Mouse (Mus musculus): ENCODE results near the gene Kdm4a.

Gene Kdm4a

DNA sequence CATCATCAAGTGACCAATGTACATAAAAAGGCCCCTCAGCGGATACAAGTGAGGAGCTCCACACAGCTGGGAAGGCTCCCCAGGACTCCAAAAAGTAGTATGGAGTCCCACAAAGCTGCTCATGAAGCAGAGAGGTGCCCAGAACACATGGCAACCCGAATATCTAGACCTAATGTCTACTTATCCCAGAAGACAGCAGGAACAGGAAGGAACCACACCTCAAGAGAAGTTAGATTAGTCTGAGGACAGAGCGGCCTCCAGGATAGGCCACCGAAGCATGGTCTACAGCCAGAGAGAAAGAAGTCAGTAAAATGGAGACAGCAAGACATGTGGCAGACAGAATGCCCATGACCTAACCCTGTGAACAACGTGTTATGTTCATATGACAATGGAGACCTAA is 25.0 kb downstream of the Kdm4a start:
- DNase-seq (ENCODE audit: low spot score) = no peak

DNA sequence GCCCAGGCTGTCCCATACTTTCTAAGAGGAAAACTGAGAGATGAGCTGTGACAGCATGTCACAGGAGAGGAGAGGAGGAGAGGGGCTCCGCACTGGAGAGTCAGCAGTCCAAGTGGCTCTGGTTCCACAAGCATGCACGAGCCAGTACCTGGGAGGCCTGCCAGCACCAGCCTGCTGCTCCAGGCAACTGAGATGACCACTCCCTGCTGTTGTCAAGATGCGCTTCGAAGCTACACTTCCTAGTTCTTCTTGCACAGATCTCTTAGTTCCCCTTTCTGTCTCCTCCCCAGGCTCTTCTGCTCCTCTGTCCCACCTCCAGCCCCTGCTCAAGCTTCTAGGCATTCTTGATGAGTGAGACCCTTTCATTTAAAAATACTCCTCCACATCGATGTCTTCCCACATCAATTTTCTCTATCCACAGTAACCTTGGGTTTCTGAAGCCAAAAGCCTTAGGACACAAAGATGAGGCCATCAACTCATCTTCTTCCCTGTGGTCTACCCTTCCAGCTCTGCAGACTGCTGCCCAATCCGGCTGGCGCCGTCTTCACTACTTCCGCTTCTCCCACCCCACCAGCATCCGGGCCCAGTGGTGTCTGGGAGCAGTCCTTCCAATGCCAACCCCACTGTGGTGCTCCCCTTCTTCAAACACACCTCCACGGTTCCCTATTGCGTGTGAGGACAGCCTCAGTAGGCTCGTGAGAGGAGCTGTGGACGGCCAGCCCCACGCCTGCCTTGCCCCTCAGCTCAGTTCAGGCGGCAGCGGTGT is 27.6 kb downstream of the Kdm4a start:
- no peak for DNase-seq (ENCODE audit: low spot score)

DNA sequence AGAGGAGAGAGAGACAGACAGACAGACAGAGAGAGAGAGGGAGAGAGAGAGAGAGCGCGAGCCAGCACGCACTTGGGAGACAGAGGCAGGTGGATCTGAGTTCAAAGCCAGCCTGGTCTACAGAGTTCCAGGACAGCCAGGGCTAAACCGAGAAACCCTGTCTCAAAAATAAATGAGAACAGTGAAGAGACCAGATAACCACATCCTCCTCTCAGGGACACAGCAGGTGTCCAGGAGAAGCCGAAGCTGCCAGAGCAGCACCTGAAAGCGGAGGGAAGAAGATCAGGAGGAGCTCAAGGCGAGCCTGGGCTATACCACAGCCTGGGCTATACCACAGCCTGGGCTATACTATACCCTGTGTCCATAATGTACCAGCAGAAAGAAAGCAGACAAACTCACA is 29.0 kb downstream of the Kdm4a start:
- DNase-seq (ENCODE audit: low spot score) = no peak

DNA sequence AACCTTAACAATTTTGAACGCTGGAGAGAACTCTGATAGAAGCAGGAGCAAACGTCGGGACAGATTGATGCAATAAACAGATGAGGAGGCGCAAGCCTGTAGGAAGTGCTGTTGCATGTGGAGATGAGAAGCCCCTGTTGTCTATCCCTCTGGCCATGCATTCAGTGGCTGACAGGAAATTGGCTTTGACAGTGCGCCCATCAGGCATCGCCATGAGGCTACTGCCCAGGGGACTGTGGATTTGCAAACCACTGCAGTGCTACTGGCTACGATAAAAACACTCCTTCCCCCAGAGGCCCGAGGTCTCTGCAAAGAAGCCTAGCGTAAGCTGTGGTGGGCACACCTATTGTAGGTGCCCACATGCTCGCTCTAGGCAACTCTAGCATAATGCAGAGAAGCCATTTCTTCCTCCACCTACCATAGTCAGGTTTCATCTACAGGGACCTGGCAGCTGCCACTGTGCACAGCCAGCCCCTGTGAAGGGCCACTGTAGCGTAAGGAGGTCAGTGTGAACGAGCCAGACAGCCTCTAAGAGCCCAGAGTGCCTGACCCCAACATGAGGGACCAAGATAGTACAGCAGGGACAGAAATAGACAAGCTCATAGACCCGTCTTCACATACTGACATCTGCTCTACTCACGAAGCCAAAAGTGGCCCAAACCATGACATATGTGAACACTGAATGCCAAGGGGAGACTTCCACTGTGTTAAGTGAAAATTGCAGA is 29.7 kb downstream of the Kdm4a start:
- no peak for DNase-seq (ENCODE audit: low spot score)

DNA sequence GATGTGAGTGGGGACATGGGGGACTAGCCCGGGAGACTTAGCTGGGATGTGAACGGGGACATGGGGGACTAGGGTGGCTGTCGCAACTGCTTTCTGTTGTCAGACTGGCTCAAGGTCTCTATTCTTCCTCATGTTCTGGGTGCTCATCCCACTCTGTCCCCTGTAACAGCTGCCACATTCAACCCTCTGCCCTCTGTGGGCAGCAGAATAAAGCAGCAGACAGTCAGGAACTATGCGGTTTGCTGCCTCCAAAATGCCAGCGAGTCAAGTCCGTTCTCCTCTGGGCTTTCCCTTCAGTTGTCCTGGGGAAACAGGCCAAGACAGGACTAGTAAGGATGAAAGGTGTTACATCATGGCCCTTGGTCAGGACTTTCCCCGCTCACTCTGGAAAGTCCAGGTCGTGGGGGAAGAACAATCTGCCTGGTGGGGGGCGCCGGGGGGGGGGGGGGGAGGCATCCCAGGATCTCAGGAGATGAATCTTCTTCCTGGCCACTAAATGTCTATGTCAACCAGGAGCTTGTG is 30.7 kb downstream of the Kdm4a start:
- no peak for DNase-seq (ENCODE audit: low spot score)

DNA sequence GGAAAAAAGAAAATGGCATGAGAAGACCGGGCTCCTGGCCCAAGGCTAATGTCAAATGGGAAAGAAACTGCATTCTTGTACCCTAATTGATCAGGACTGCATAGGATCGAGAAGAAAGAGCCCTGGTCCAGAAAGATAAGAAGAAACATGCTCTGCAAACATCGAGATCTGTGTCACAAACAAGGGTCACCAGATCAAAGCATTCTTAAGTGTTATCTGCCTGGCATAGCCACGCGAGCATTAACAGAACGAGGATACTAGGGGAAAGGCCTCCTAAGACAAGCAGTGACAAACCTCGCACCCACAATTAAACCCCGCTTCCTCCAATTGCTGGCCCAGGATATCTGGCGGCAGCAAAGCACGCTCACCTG is 31.5 kb downstream of the Kdm4a start:
- DNase-seq (ENCODE audit: low spot score) = no peak

DNA sequence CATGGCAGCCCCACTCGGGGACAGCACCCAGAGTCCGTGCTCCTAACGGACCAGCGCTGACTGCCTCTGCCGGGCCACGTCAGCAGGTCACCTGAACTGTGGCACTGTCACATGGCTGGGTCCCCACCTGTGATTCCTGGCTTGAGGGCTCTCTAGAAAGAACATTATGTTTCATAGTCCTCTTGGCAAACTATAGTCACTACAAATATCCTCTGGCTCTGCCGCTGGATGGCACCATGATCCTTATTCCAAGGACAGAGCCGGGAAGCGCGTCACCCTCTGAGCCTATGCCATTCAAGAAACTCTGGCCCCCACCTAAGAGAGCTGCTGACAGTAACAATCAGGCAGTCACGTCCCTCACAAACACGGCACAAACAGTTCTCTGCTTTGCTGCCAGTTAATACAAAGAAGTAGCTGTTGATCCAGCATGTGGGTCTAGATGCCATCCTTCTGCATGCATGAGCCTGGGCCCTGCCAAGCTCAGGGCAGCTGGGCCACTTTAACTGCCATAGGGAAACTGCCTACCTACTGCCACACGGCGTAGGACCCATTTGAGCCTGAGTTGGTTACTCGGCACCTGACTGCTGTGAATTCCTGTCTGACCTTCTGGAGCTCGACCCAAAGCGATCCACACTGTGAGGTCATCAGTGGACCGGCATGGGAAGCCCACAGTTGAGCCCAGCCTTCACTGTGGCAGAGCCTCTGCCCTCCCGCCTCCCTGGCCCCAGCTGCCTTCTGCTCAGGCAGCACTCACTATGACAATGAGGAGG is 32.1 kb downstream of the Kdm4a start:
- no peak for DNase-seq (ENCODE audit: low spot score)

DNA sequence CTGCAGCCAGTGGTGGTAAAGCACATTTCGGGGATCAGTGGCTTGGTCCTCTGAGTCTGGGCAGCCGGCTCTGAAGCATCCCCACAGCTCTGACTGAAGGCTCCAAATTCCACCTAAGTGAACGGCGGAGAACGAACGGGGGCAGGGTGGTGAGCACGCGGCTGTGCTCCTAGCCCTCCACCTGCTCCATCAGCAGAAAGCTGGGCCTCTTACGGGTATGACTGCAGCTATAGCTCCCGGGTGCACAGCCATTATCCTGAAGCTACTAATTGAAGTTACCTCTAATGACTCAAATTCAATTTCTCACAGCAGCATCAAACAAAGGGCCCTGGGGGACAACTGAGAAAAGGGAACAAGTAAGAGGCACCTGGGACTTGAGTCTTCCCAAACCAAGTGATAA is 32.8 kb downstream of the Kdm4a start:
- no peak for DNase-seq (ENCODE audit: low spot score)

DNA sequence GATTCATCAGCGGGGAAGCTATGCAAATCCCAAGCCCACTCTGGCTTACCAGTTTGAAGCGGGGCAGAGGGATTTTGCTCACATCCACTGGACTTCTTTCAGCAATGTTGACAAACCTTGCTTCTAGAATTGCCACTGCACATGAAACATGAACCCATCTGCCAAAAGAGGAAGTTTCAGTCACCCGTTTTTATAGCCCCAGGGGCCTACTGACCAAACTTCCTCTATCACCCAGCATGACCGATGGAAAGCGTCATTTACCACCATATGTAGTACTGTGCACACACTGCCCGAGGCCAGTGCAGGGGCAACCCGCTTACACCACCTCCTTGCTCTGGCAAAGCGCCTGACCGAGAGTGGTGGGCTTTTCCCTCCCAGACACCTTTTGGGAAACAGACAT is 35.5 kb downstream of the Kdm4a start:
- DNase-seq (ENCODE audit: low spot score) = no peak

DNA sequence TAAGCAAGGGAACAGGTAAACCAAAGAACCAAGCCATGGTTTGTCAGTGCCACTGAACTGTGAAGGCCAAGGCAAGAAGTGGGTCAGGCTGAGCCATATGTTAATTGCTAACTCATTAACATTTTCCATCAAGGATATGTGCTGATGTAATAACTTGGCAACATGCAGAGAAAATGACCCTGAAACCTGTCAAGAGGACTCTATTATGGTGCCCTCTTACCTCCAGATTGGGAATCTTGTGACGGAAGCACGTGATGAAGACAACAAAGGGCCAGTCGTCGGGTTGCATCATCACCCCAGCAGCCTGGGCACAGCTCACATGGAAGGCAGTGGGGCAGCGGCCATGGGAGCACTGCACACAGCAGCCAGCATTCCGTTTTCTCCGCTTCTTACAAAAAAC is 36.2 kb downstream of the Kdm4a start:
- no peak for DNase-seq (ENCODE audit: low spot score)

DNA sequence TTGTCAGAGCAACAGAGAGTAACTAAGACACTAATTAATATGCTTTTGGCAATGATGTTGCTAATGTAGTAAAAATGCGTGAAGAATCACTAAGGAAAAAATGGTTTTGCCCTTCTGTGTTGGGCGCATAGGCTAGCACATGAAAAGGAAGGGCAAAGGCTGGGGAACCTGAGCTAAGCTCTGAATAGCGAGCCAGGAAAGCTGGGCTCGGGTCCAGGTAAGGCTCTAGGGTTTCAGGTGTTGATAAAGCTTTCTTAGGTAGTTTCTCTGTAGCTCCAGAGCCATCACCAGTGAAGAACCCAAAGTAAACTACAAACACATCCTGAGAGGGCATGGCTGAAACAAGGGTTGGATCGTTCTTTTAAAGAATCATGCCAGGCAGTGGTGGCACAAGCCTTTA is 38.3 kb downstream of the Kdm4a start:
- DNase-seq (ENCODE audit: low spot score) = no peak

DNA sequence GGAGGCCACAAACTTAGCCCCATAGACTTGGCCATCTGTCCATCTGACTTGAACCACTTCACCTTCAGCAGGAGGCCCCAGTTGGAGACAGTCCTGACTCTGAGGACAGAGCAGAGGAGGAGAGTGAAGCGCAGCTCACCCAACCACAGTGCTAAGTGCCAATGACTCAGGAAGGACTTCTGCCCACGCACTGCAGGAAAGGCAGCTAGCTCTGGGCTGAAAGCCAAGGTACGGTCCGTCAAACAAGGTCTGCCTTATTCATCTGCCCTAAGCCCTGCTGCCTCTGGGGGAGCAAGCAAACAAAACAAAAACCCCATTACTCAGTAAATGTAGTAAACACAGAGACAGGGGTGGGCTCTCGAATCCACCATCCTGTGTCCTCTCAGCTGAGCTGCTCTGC is 41.0 kb downstream of the Kdm4a start:
- DNase-seq (ENCODE audit: low spot score) = peak; percentile 76

DNA sequence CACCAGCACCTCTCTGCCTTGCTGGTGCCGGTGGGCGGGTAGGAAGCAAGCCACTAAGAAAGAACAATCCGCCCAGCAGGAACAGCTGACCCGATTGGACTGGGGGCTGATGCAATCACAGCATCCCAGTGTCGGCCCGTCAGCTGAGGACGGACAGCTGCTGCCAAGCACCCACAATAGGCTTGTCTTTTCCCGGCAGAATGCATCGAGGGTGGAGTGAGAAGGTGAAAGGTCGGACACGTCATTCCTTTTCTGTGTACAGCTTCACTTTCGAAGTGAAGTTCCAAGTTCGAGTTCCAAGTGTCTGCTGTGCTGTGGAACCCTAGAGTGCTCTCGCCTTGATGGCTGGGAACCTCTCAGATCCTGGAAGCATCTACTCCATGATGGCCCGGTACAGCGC is 42.0 kb downstream of the Kdm4a start:
- no peak for DNase-seq (ENCODE audit: low spot score)

DNA sequence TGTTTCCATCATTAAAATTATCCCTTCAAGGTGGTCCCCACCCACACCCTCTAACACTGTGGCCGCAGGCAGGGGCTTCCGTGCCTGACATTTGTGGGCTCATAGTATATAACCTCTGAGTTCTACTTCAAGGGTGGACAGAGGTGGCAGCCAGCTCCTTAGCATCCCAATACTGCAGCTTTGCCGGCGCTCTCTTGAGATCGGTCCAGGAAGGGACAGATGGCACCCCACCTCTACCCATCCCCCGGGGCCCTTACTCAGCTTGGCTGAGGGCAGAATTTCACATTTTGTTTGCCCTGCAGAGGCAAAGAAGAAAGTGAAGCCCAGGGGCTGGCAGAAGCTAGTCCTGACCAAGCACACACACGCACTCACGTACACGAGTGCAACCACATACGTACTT is 42.5 kb downstream of the Kdm4a start:
- no peak for DNase-seq (ENCODE audit: low spot score)

DNA sequence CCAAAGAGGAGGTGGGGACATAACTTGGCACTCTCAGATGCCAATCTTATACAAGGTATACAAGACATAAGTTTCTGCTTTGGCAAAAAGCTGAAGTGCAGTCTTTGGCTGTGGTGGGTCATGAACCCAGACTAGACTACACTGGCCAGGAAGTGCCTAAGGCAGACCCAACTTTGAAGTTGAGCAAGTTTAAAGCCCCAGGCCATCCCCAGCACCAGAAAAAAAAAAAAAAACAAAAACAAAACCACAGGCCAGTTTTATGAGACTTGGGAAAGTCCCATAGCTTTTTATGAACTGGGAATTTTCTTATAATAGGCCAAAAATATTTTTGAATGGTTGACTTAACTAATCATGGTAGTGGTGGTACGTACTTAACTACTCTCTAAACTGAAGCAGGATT is 44.4 kb downstream of the Kdm4a start:
- DNase-seq (ENCODE audit: low spot score) = no peak

DNA sequence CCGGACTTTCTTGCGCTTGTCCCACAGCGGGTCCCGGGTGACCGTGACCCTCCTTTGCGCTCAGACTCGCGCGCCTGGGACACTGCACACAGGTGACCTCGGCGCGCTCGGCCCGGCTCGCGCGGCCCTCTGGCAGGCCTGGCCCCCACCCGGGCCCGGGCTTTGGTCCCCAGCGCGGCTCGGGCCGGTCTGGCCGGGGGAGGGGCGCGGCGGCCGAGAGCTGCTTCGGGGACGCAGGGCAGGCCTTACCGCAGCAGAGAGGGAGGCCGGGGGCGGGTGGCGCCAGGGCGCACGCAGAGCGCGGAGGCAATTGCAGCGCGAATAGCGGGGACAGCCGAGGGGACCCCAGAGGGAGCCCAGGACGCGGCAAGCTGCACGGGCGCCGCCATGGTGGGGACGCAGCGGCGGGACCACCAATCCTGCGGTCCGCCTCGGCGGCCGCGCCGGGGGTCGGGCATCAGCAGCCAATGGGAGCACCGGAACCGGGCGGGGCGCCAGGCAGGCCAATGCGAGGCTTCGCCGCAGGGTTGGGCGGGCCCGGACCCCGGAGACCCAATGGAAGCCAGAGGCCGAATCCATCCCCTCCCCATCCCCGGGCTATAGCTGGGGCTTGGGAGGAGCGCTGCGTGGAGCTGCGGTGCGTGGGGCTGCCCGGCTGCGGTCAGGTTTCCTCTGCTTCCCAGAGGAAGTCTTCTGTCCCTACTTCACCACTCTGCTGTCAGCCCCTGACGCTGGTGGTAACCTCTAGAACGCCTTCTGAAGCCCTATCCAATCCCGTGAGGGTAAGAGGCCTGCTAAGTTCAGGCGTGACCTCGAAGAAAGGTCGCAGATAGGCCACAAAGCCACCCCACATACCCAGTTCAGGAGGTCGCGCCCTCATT is 45.1 kb downstream of the Kdm4a start, which contains the start of gene St3gal3:
St3gal3 (minus strand) TSS at position 430 of the 881 bp plus-strand sequence.
- peak; percentile 99 for DNase-seq (ENCODE audit: low spot score)

DNA sequence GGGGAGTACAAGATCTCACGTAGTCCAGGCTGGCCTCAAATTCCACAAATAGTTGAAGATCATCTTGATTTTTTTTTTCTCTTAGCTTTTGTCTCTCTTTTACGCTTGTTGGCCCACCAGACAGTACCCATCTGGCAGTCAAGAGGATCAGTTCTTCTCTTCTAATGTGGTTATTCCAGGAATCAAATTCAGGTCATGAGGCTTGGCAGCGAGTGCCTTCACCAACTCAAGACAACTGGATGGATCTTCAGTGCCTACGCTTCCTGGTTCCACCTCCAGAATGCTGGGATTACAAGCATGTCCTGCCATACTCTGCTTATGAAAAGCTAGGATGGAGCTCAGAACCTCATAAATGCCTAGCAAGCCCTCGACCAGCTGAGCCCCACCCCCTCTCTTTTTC is 48.5 kb downstream of the Kdm4a start:
- no peak for DNase-seq (ENCODE audit: low spot score)

DNA sequence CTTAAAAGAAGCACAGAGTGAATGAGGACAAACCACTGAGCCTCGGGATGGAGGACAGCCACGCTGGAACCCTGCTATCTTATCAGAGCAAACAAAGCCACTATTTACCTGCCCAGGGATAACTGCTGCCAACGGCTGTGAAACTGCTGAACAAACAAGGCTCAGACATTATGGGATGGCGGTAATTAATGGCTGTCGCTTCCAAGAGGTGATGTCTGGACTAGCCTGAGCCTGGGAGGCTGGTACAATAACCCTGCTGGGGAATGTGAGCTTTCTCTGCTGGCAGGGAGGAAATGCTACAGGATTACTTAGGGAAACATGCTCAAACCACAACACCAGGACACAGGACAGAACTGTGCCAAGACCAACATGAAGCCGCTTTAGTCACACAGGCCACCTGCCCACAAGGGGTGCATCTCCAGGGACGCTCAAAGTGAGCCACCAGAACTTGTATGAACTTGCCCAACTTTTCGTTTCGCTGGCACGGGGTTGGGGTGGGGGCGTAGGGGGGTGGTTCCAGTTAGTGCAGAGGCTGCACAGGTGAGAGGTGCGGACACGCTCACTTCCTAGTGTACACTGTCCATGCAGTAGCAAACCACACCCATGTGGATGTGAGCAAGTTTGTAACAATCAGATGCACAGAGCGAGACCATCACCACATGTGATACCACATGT is 56.7 kb downstream of the Kdm4a start:
- no peak for DNase-seq (ENCODE audit: low spot score)

DNA sequence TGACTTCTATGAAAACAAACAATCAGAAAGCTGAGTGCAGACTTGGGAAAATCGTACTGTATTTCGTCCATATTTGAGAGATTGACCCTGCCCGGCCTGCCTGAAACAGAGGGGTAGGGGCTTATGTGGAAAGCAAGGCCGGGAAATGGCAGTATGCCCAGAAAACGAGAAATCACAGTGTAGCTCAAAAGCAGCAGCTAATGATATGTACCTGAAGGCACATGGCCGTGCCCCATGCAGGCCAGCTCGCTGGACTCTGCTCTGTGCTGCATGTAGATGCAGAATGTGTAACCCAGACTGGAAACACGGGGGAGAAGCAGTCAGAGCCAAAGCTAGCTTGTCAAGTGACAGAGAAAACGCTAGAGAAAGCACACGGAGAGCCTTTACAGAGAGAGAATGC is 57.8 kb downstream of the Kdm4a start:
- DNase-seq (ENCODE audit: low spot score) = no peak

DNA sequence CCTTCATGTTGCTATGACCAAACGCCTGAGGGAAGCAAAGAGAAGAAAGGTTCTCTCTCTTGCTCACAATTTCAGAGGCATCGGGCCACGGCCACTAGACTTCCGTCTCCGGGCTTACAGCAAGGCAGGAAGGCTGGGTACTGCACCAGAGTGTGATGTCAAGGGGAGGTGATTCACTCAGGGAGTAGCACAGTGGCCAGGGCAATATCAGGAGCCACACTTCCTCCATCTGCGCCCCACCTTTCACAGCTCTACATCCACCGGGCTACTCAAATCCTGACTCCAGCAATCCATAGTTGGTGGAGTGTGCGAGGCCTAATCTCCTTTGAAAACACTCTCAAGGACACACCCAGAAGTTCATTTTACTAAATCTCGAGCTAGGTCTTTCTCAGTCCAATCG is 62.3 kb downstream of the Kdm4a start:
- DNase-seq (ENCODE audit: low spot score) = no peak

DNA sequence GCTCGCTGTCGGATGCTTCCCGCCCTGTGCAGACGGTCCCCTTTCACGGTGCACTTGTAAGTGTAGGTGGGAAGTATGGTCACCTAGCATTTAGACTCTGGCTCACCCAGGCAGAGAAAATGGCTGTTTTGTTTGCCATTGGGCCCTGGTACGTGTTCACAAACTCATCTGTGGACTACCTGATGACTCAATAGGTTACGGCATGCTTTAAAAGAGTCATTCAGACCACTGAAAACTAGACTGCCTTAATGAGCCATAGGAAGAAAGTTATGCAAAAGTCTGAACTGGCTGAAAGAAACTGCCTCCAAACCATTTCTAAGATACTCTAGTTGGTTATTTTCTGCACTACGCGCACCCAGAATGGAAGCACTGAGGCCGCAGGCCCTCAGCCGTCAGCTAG is 63.7 kb downstream of the Kdm4a start:
- no peak for DNase-seq (ENCODE audit: low spot score)

Data from testis, postnatal 10 days (tissue).